Mouse (Mus musculus) adrenal gland, postnatal 25 days (tissue): ENCODE measurements around the gene Zcchc13. TPM values are rescaled to one million over a fixed set of nuclear protein-coding genes. Genes with fewer than 3 reads are reported as not detected.

Experiments used
- DNase-seq: peaks from one replicate; pipeline ENCODE4 v3.0.0; 2021; ENCODE audit warnings: mixed read lengths
- long read RNA-seq: library from polyadenylated mRNA; stranded (forward); transcript quantifications from one replicate; pipeline ENCODE4 v2.0.0, GENCODE M21; 2021
- total RNA-seq: library from RNA; stranded (reverse); gene quantifications from 2 replicates; pipeline ENCODE4 v1.2.3, GENCODE M21; 2021

Gene Zcchc13
- total RNA-seq = not detected in 2 replicates
- long read RNA-seq = 0 reads

DNA sequence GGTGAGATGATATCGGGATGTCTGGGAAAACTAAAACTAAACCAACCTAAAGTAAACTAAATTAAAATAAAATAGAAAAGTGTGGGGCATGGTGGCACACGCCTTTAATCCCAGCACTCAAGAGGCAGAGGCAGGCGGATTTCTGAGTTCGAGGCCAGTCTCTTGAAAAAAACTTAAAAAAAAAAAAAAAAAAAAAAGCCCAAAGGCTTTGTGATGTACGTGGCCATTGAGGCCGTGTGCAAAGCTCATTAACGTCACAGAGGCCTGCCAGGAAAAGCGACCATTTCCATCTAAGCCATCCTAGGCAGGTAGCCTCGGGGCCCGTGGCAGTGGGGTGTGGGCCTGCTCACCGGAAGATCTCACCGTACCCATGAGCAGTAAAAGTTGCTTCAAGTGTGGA lies at the start of gene Zcchc13:
Gene Zcchc13 (plus strand): TSS at position 284 of the 400 bp plus-strand sequence.
- DNase-seq = no peak

- DNase-seq = no peak
These were observed 46.1 kb upstream of the Zcchc13 start for GRCm38 (mm10) chrX:103584262-103584661.

GRCm38 (mm10) chrX:103592056-103592455 lies 38.3 kb upstream of the Zcchc13 start:
- DNase-seq = no peak

GRCm38 (mm10) chrX:103602553-103602952 lies 27.8 kb upstream of the Zcchc13 start:
- DNase-seq = no peak

DNA sequence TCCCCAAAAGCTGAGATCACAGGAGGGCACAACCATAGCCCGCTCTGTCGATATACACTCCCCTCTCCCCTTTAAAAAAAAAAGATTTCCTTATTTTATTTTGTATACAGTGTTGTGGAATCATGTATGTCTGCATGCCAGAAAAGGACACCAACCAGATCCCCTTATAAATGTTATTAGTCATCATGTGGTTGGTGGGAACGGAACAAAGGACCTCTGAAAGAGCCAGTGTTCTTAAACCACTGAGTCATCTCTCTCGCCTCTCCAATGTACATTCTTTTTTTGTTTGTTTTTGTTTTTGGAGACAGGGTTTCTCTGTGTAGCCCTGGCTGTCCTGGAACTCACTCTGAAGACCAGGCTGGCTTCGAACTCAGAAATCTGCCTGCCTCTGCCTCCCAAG lies 26.2 kb upstream of the Zcchc13 start:
- no peak for DNase-seq

DNA sequence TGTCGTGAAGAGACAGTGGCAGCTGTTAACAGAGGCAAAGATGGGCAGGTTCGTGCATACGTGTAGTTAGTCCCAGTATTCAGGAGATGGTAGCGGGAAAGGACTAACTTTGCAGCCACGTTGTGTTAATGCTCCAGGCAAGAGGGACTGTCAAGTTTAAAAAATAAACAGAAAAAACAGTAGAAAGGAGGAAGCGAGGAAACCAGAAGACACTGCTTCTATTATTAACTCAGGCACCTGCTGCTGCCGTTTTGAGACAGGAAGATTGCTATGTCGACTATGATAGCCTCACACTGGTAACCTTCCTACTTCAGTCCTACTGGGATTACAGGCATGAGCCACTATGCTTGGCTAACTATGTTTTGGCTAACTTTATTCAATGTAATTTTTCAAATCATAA lies 24.9 kb upstream of the Zcchc13 start:
- no peak for DNase-seq

GRCm38 (mm10) chrX:103610401-103610800 lies 20.0 kb upstream of the Zcchc13 start:
- no peak for DNase-seq

GRCm38 (mm10) chrX:103611462-103611861 lies 18.9 kb upstream of the Zcchc13 start:
- DNase-seq = no peak

GRCm38 (mm10) chrX:103614700-103615233 lies 15.6 kb upstream of the Zcchc13 start:
- DNase-seq = no peak

- no peak for DNase-seq
These were observed 14.9 kb upstream of the Zcchc13 start for GRCm38 (mm10) chrX:103615453-103615852.

GRCm38 (mm10) chrX:103616162-103616535 lies 14.2 kb upstream of the Zcchc13 start:
- peak; percentile 8 for DNase-seq

- DNase-seq = peak; percentile 73
These were observed 13.6 kb upstream of the Zcchc13 start for GRCm38 (mm10) chrX:103616536-103617404.

- no peak for DNase-seq
These were observed 12.8 kb upstream of the Zcchc13 start for GRCm38 (mm10) chrX:103617405-103618095.

GRCm38 (mm10) chrX:103621799-103622198 lies 8.6 kb upstream of the Zcchc13 start:
- no peak for DNase-seq

DNA sequence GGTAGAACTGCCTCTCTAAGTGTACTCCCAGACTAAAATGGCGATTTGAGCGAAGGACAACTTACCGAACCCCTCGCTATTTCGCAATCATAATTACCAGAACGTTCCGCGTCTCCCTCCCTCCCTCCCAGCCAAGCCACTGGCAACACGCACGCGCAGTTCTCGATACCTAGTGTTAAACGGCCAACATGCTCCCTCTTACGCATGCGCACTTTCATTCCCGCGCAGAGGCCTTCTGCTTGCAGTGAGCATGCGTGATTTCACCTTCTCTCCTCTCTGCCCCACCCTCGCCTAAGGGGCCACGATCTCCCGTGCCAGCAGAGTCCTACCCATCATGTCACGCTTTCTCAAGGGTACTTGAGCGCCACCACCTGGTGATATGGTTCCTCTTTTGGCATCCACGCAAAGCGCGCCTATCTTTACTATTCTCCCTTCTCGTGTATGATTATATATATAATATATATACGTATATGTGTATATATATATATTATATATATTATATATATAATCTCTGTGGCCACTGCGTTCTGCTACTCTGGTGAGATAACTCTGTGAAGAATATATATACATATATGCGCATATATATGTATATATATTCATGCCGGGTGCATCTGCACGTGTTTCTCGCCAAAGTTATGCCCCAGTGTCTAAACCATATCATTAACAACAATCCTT lies 8.0 kb upstream of the Zcchc13 start:
- DNase-seq = peak; percentile 86

DNA sequence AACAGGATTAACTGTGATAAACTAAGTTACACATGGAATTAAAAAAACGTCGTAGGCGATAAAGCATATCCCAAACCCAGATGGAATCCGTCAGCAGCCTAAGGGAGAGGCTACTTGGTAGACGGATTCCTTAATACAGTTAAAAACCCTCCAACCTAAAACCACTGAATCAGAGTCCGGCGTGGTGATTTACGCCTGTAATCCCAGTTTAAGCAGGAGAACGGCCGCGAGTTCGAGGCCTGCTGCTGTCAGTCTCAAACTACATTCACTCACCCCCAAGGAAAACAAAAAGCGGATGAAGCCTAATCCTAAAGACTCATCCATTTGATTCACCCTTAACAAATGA lies 7.5 kb upstream of the Zcchc13 start:
- no peak for DNase-seq

DNA sequence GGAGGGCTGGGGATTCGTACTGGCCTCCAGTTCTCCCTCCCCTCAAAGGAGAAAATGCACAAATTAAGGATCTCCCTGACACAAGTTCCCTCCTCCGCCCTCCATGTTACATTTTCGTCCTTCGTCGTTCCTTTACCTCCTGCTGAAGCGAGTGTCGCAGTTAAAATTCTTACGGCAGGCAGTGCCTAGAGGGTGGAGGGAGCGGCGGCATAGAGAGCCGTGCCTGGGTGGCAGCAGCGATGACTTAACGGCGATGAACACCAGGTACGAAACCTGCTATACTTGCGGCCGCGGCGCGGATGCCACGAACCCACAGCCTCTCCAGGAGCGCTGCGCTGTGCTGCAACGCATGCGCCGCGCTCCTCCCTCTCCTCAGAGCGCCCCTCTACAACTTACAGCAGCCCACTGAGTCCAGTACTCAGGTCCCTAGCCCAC lies 7.0 kb upstream of the Zcchc13 start:
- DNase-seq = peak; percentile 29

DNA sequence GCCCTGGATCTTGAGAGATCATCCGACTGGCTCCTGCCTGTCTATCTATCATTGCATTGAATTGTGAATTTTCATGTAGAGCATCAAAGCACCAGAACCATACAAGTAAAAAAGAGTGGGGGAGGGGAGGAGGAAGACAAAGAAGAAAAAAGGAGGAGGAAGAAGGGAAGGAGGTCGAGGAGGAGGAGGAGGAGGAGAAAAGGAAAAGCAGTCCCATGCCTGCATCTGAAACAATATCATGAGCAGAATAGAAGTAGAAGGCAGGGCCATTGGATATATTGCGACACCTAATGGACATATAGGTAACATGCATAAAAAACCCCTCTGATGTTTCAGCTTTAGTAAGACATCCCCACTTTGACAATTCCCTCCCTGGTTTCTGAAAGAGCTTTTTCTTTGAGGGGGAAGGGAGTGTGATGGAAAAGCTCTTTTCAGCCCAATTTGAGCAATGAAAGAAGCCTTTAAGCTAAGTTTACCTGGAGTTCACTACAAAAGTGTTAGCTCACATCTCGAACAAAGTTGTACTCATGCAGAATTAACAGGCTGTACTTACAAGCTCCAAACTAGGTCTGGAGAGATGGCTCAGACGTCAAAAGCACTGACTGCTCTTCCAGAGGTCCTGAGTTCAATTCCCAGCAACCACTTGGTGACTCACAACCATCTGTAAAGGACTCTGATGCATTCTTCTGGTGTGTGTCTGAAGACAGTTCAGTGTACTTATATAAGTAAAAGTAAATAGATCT lies 5.8 kb upstream of the Zcchc13 start:
- no peak for DNase-seq

GRCm38 (mm10) chrX:103628890-103629289 lies 1.5 kb upstream of the Zcchc13 start:
- DNase-seq = no peak

GRCm38 (mm10) chrX:103633895-103634294 lies 3.5 kb downstream of the Zcchc13 start:
- DNase-seq = no peak

- DNase-seq = no peak
These were observed 5.6 kb downstream of the Zcchc13 start for GRCm38 (mm10) chrX:103636021-103636420.

DNA sequence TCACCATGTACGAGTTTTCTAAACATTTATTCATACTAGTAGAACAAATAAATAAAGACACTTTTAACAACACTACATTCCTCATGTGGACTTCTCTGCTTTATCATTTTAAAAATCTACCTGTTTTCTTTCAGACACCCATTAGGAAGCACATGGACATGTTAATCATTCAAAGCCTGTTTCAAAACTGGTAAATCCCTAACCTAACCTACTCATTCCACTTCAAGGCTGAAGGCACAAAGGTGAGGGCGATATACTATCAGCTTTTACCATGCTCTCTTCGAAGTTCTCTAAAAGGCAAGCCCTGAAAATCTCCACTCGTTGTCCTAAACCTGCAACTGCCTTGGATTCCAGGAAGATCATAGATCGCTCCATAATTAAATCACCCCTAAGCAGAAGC lies 8.2 kb downstream of the Zcchc13 start:
- no peak for DNase-seq
